Mouse (Mus musculus): ENCODE measurements around the gene Usp47. TPM values are rescaled to one million over a fixed set of nuclear protein-coding genes. Genes with fewer than 3 reads are reported as not detected.
A peak's percentile ranks its signal among the peaks of the same experiment; 100 is the strongest.

Gene Usp47
- polyA plus RNA-seq, 1 experiment from 2014 or later, result 80.1 TPM

DNA sequence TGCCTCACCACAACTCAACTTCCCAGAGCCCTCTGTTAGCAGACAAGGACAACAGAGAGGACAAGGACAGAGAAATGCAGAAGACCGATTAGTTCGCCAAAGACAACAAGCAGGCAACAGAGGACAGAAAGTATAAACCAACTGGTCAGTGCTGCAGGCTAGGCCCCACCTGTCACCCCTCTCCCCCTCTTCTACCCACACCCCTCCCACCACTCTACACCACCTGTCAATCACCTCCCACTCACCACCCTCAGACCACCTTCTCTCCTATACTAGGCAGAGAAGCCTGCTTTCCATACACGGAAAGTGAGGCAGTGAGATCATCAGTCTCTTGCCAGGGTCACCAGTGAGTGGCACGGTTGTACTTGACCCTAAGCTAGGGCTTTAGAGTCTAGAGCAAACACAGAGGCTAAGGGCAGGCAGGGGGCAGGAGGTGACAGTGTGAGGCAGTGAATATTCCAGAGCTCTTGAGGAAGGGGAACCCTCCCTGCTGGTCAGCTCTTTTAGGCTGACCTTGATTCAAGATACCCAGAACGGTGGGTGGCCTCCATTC, 103.9 kb downstream of the Usp47 start:
- no peak overlapping the region for H3K4me2 ChIP-seq (replicated peaks)
- H3K9ac ChIP-seq, result no peak overlapping the region
- H3K27me3 ChIP-seq, result no peaks in the 10 kb centered on the region
- H3K4me3 ChIP-seq, result no peak overlapping the region
- no peak overlapping the region for H3K27ac ChIP-seq
- 80% methylated on average over 5 of the region's 5 CpGs for WGBS
- H3K36me3 ChIP-seq, result no peaks in the 10 kb centered on the region
- peaks cover 41% of the 10 kb centered on the region for H3K4me1 ChIP-seq
- H3K9me3 ChIP-seq, result no peaks in the 10 kb centered on the region
- ATAC-seq (ENCODE audit: low FRiP score, low read depth), result no peak

DNA sequence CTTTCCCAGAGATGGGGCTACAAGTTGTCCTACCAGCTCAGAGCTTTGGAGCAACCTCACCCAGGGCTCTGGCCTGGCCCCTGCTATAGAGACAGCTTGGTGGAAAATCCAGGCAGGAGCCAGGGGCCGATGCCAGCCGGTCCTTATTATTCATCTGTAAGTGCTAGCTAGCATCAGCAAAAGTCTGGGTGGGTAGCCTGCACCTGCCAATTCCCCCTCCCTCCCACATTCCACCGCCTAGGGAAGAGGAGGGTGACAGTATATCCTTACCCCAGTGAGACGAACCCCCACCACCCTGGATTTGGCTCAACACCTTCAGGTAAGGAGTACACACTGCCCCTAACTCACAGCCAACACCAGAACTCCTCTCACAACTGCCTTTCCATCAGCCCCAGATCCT, 104.7 kb downstream of the Usp47 start:
- Histone ChIP-seq H3K9me3 (no peaks in the 10 kb centered on the region), H3K27me3 (no peaks in the 10 kb centered on the region), H3K4me3 (no peak overlapping the region), H3K4me1 (peaks cover 41% of the 10 kb centered on the region), H3K9ac (no peak overlapping the region), H3K4me2 (replicated peaks) (no peak overlapping the region), H3K36me3 (no peaks in the 10 kb centered on the region), H3K27ac (peak overlapping the region; percentile 52; the same call in 1 of the 2 replicates)
- 76% methylated on average over 4 of the region's 4 CpGs for WGBS
- ATAC-seq (ENCODE audit: low FRiP score, low read depth), result no peak

DNA sequence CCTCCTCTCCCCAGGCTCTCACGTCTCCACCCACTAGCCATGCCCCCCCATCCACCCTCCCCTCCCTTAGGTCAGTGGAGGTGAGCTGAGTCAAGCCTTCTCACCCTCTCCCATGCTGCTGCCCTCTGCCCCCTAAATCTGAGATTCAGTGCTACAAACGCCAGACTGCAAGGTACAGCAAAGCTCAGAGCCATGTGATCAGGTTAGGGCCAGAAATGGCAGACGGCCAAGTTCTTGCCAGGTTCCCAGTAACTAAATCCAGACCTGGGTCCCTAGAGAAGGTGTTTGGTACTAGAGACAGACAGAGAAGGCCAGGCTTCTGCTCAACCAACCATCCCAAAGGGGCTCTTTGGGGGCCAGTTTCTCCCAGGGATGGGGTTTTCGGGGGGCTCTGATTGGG, 105.5 kb downstream of the Usp47 start:
- WGBS, result 31% methylated on average over 4 of the region's 4 CpGs
- peak; percentile 62; the same call in 1 of the 2 replicates for ATAC-seq (ENCODE audit: low FRiP score, low read depth)
- no peaks in the 10 kb centered on the region for H3K36me3 ChIP-seq
- H3K4me1 ChIP-seq, result peaks cover 41% of the 10 kb centered on the region
- H3K4me3 ChIP-seq, result no peak overlapping the region
- H3K9me3 ChIP-seq, result no peaks in the 10 kb centered on the region
- no peaks in the 10 kb centered on the region for H3K27me3 ChIP-seq
- H3K9ac ChIP-seq, result no peak overlapping the region
- H3K27ac ChIP-seq, result peak overlapping the region; percentile 53
- H3K4me2 ChIP-seq (replicated peaks), result no peak overlapping the region

DNA sequence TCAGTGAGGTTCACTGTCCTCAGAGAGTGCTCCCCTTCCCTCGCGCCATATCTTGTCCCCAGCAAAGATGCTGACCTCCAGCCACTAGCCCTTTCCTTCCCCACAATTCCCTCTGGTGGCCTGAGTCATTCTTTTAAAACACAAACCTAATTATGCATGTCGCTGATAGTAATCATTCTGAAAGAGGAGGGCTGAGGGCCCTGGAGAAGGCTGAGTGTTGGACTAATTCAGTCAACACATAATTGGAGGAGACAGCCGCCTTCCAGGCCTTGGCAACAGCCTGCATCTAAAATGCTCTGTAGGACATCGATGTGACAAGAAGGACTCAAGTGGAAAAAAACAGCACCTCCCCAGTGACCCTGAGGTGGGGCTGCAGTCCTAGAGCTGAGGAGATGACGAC, 106.5 kb downstream of the Usp47 start:
- no peak overlapping the region for H3K4me3 ChIP-seq
- no peaks in the 10 kb centered on the region for H3K36me3 ChIP-seq
- no peaks in the 10 kb centered on the region for H3K9me3 ChIP-seq
- peaks cover 41% of the 10 kb centered on the region for H3K4me1 ChIP-seq
- no peak for ATAC-seq (ENCODE audit: low FRiP score, low read depth)
- no peak overlapping the region for H3K27ac ChIP-seq
- H3K9ac ChIP-seq, result no peak overlapping the region
- no peaks in the 10 kb centered on the region for H3K27me3 ChIP-seq
- WGBS, result 90% methylated on average over 6 of the region's 6 CpGs
- no peak overlapping the region for H3K4me2 ChIP-seq (replicated peaks)

DNA sequence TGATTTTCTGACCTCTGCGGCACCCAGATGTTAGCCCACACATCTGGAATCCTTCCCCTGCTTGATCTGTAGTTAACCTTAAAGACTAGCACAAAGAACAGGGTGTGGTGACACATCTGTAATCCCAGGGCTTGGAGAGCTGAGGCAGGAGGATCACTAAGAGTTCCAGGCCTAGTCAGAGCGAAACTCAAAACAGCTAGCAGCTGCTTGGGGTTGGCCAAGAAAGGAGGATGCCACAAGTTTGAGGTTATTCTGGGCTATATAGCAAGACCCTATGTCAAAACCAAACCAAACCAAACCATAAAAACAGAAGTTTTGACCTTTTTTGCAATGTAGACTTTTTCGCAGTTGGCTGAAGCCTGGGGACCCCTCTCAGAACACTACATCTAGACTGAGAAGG, 107.4 kb downstream of the Usp47 start:
- H3K9me3 ChIP-seq, result no peaks in the 10 kb centered on the region
- ATAC-seq (ENCODE audit: low FRiP score, low read depth), result no peak
- H3K27me3 ChIP-seq, result no peaks in the 10 kb centered on the region
- H3K27ac ChIP-seq, result no peak overlapping the region
- H3K4me1 ChIP-seq, result peaks cover 35% of the 10 kb centered on the region
- 93% methylated on average over 3 of the region's 3 CpGs for WGBS
- no peak overlapping the region for H3K4me2 ChIP-seq (replicated peaks)
- H3K36me3 ChIP-seq, result no peaks in the 10 kb centered on the region
- no peak overlapping the region for H3K9ac ChIP-seq
- no peak overlapping the region for H3K4me3 ChIP-seq

DNA sequence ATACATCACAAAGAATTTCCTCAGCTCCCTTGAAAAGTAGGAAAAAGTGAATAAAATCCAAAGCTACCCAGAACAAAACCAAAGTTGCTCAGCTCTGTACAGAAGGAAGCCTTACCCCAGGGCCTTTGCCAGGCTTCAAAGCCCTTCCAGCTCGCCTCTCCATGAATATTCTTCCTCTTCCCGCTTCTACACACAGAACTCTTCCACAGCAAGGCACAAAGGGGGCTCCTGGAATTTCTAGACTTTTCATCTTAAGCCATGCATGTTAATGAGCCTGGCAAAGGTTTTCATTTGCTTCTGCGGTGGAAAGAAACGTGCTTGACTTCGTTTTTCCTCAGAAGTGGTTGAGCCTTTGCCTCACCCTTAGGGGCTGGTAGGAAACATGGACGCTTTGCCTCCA, 108.7 kb downstream of the Usp47 start:
- no peaks in the 10 kb centered on the region for H3K27me3 ChIP-seq
- 71% methylated on average over 6 of the region's 6 CpGs for WGBS
- H3K36me3 ChIP-seq, result no peaks in the 10 kb centered on the region
- peaks cover 33% of the 10 kb centered on the region for H3K4me1 ChIP-seq
- no peak overlapping the region for H3K4me3 ChIP-seq
- H3K27ac ChIP-seq, result peak overlapping the region; percentile 58
- no peak overlapping the region for H3K9ac ChIP-seq
- H3K9me3 ChIP-seq, result no peaks in the 10 kb centered on the region
- no peak for ATAC-seq (ENCODE audit: low FRiP score, low read depth)
- H3K4me2 ChIP-seq (replicated peaks), result no peak overlapping the region

DNA sequence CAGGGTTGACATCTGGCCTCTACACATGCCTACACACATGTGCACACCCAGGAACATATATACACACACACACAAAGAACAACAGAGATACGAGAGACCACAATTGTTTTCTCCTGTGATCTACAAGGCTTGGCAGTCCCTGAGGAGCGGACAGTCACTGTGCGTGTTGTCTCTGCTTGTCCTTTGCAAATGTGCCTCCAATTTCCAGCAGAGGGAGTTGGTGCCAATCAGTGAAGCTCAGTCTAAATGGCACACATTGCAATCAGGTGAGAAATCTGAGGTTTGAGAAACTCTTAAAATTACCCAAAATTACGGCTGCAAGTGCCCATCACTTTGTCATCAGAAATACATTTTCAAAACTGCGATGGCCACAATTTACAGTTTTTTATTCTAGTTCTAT, 110.0 kb downstream of the Usp47 start:
- H3K4me3 ChIP-seq, result no peak overlapping the region
- no peak overlapping the region for H3K27ac ChIP-seq
- peaks cover 27% of the 10 kb centered on the region for H3K4me1 ChIP-seq
- 92% methylated on average over 5 of the region's 5 CpGs for WGBS
- H3K9ac ChIP-seq, result no peak overlapping the region
- H3K27me3 ChIP-seq, result no peaks in the 10 kb centered on the region
- no peak overlapping the region for H3K4me2 ChIP-seq (replicated peaks)
- no peak for ATAC-seq (ENCODE audit: low FRiP score, low read depth)
- no peaks in the 10 kb centered on the region for H3K36me3 ChIP-seq
- H3K9me3 ChIP-seq, result no peaks in the 10 kb centered on the region

DNA sequence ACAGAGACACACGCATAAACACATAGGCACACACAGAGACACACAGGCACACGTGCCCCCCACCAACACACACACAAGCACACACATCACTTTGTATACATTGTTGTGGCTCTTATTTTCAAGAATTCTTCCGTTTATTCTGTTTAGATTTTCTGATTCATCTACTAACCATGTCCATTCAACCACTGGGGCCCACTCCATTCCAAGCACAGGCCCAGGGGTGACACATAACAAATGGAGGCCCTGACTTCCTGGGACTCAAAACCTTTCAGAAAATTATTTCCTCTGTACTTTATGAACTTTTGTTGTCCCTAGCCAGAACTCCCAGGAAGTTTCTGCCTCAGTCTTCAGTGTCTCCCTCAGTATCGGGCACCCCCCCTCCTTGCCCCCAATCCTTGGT, 111.9 kb downstream of the Usp47 start:
- H3K27me3 ChIP-seq, result no peaks in the 10 kb centered on the region
- H3K4me2 ChIP-seq (replicated peaks), result no peak overlapping the region
- peaks cover 21% of the 10 kb centered on the region for H3K4me1 ChIP-seq
- 92% methylated on average over 4 of the region's 4 CpGs for WGBS
- no peak overlapping the region for H3K27ac ChIP-seq
- no peaks in the 10 kb centered on the region for H3K36me3 ChIP-seq
- H3K4me3 ChIP-seq, result no peak overlapping the region
- no peak for ATAC-seq (ENCODE audit: low FRiP score, low read depth)
- H3K9ac ChIP-seq, result no peak overlapping the region
- H3K9me3 ChIP-seq, result no peaks in the 10 kb centered on the region

DNA sequence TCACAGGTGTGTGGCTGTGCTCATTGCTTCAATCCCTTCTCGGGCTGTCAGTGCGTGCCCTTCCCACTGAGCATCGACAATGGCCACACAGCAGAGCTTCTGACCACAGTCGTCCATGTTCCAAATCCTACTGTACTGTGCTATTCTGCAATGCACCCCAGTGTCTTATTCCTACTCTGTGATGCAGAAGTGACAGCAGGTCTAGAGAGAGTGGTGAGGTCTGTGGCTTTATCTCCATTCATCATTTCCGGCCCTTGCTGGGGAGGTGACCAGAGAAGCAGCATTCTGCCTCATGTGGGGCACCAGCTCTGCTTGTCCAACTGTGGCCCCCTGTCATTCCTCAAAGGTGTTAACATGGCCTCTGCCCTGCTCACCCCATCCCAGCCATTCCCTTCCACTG, 113.2 kb downstream of the Usp47 start:
- Histone ChIP-seq H3K36me3 (no peaks in the 10 kb centered on the region), H3K9ac (no peak overlapping the region), H3K4me2 (replicated peaks) (no peak overlapping the region), H3K9me3 (no peaks in the 10 kb centered on the region), H3K4me3 (no peak overlapping the region), H3K27me3 (no peaks in the 10 kb centered on the region), H3K4me1 (peaks cover 21% of the 10 kb centered on the region), H3K27ac (no peak overlapping the region)
- no peak for ATAC-seq (ENCODE audit: low FRiP score, low read depth)
- 84% methylated on average over 5 of the region's 5 CpGs for WGBS

DNA sequence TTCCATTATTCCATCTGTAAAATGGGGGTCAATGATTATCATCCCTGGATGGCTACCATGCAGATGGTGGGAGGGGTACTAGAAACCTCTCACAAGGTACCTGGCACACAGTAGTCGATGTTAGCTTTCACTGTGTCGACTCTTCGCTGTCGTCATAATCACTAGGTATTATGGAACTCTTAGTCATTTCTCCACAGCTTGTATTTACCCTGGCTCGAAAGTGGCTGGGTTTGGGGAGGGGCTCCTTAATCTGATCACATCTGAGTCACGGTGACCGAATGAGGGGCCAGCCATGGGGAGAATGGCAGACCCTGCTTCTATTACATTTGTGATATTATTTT, 114.8 kb downstream of the Usp47 start:
- Histone ChIP-seq H3K4me2 (replicated peaks) (no peak overlapping the region), H3K4me3 (no peak overlapping the region), H3K9me3 (no peaks in the 10 kb centered on the region), H3K27ac (peak overlapping the region; percentile 28; the same call in 1 of the 2 replicates), H3K4me1 (peaks cover 17% of the 10 kb centered on the region), H3K36me3 (no peaks in the 10 kb centered on the region), H3K27me3 (no peaks in the 10 kb centered on the region), H3K9ac (no peak overlapping the region)
- 89% methylated on average over 7 of the region's 7 CpGs for WGBS
- no peak for ATAC-seq (ENCODE audit: low FRiP score, low read depth)

DNA sequence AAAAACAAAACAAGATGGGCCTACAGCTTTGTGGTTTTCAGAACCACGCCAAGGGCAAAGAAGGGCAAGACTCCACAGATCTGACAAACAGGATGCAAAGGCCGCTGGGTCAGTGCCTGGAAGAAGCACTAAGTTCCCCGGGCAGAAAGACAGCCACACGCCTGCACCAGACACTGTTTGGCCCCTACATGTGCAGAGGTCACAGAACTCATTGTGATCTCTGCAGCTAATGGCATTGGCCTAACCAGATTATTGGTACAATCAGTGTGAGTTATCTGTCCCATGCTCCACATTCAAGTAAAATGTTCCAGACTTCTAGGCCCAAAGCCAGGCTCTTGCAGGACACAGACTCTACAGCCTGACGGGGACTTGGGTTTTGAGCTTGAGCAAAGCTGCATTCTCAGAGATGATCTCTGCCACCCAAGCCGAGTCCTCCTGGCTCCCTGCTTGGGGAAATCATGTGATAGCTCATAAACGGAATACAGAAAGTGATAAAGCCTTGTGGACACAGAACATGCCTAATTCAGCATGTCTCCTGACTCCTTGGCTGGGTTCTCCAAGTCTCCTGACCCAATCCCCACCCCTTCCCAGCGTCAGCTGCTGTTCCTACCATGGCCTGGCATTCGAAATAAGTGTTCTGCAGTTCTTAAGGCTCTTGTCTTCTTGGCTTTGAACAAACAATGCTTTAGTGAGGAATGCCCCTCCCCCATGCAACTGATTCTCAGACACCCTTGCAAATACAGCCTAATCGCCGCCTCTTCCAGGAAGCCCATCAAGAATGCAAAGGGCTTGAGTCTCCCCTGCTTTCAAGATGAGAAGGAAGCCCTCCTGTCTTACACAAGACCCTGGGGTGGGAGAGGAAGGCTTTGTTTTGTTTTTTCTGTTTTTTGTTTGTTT, 115.5 kb downstream of the Usp47 start:
- no peak overlapping the region for H3K4me3 ChIP-seq
- H3K36me3 ChIP-seq, result no peaks in the 10 kb centered on the region
- H3K27ac ChIP-seq, result peak overlapping the region; percentile 28; the same call in 1 of the 2 replicates
- no peaks in the 10 kb centered on the region for H3K27me3 ChIP-seq
- H3K9ac ChIP-seq, result no peak overlapping the region
- no peak overlapping the region for H3K4me2 ChIP-seq (replicated peaks)
- H3K9me3 ChIP-seq, result no peaks in the 10 kb centered on the region
- peaks cover 23% of the 10 kb centered on the region for H3K4me1 ChIP-seq
- ATAC-seq (ENCODE audit: low FRiP score, low read depth), result no peak
- 77% methylated on average over 11 of the region's 11 CpGs for WGBS

DNA sequence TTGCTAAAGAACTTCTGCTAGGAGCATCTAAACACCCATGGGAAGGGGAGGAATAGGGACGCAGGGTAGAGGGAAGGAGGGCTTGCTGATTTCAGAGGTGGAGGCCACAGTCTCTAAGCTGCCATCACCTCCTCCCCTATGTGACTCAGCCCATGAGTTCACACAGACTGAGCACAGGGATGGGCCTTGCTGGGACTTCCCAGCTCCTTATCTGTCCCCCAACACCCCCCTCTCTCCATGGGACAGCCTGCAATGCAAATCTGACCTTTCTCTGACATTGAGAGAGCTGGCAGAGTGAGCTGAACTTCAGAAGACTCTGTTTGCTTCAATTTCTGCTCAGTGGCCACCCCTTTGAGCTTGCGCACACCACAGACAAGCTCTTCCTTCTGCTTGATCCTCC, 117.4 kb downstream of the Usp47 start:
- Histone ChIP-seq H3K9me3 (no peaks in the 10 kb centered on the region), H3K4me1 (peaks cover 41% of the 10 kb centered on the region), H3K36me3 (no peaks in the 10 kb centered on the region), H3K27ac (no peak overlapping the region), H3K4me3 (no peak overlapping the region), H3K4me2 (replicated peaks) (no peak overlapping the region), H3K27me3 (no peaks in the 10 kb centered on the region), H3K9ac (no peak overlapping the region)
- no peak for ATAC-seq (ENCODE audit: low FRiP score, low read depth)
- WGBS, result 87% methylated on average over 2 of the region's 2 CpGs

DNA sequence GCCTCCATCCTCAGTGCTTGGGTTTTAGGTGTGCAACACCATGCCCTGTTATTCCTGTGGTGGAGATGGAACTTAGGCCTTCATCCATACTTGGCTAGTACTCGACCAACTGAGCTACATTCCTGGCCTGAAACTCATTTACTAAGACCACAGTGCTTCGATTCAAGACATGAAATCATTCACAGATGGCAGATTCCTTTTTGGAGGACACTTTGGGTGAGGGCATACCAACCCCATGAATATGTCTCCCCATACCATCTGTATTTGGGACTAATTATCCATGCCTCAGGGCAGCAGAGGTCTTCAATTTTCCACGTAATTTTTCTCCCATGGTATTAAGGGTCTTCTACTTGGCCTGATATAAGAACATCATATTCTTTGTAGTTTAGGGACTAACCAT, 119.3 kb downstream of the Usp47 start:
- WGBS, result 50% methylated on average over 3 of the region's 3 CpGs
- Histone ChIP-seq H3K9ac (no peak overlapping the region), H3K27me3 (no peaks in the 10 kb centered on the region), H3K4me2 (replicated peaks) (no peak overlapping the region), H3K4me1 (peaks cover 50% of the 10 kb centered on the region), H3K36me3 (no peaks in the 10 kb centered on the region), H3K27ac (no peak overlapping the region), H3K9me3 (no peaks in the 10 kb centered on the region), H3K4me3 (no peak overlapping the region)
- no peak for ATAC-seq (ENCODE audit: low FRiP score, low read depth)
